Mouse (Mus musculus): Measurements from ENCODE around the gene Lrrc45.
"Not testable (repeated sequence)": the region's sequence is repeated elsewhere in the genome, so short reads cannot be mapped to it uniquely, and the experiment has no call there.

The Lrrc45 gene

GRCm38 (mm10) chr11:120713580-120714518 lies at the start of gene Lrrc45, which contains the start of gene Cenpx:
Gene Lrrc45, plus strand, starts transcription at chr11:120713925.
Gene Cenpx, minus strand, starts transcription at chr11:120713738.
- peak; percentile 93 to 94 for DNase-seq (ENCODE audit: low spot score in 2 of 2)

DNA sequence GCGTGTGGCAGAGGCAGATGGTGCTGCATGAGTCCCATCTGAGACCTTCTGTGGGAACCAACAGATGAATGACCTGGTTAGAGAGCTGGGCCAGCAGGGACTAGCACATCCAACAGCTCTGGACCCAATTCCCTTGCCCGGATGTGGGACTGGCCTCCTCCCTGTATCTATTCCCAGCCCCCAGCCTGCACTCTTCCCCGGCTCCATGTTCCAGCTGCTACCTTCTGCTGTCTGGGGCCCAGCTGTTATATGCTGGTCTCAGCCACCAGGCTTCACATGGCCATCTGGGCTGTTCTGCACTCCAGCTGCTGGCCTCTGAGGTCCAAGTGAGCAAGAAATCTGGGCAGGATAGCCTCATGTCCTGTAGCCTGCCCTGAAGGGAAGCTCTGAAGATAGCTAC lies 48.3 kb upstream of the Lrrc45 start:
- DNase-seq (ENCODE audit: low spot score in 2 of 2) = no peak

- no peak for DNase-seq (ENCODE audit: low spot score in 2 of 2)
Observed at GRCm38 (mm10) chr11:120666617-120667016, 47.1 kb upstream of the Lrrc45 start.

DNA sequence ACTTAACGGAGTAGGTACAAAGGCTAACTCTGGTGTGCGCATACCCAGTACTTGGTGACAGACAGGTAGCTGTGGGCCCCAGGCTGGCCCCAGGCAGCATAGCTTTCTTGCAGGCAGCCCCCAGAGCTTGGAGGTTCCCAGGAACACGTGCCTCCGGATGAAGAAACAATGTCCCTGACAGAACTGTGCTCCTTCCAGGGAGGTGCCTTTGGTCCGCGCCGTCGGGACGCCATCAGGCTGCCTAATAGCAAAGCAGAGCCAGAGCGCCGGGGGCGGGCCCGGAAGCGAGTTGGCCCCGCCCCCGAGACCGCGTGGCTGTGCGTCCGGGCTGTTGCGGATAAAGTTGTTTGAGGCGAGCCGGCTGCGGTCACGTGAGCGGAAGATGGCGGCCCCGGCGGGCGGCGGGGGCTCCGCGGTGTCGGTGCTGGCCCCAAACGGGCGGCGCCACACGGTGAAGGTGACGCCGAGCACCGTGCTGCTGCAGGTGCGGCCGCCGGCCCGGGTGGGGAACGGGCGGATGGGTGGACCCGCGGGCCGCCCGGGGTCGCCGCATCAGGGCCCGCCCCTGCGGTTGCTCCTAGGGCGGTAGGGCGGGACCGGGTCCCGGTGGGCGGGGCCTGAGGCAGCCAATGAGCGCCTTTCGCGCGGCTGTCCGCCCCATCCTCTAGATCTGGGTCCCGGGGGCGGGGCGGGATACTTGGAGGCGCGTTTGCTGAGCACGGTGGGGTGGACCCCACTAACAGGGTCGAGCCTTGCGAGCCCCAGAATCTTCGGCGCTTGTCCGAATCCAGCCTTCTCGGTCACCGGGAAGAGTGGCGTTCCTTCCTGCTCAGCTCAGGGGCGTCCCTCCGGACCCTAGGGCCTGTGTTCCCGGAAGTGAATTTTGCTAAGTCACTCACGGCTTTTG lies 40.8 kb upstream of the Lrrc45 start, which contains the start of gene Aspscr1:
Aspscr1 (plus strand) TSS at position 287 of the 907 bp plus-strand sequence.
- peak; percentile 93 to 94 for DNase-seq (ENCODE audit: low spot score in 2 of 2)

DNA sequence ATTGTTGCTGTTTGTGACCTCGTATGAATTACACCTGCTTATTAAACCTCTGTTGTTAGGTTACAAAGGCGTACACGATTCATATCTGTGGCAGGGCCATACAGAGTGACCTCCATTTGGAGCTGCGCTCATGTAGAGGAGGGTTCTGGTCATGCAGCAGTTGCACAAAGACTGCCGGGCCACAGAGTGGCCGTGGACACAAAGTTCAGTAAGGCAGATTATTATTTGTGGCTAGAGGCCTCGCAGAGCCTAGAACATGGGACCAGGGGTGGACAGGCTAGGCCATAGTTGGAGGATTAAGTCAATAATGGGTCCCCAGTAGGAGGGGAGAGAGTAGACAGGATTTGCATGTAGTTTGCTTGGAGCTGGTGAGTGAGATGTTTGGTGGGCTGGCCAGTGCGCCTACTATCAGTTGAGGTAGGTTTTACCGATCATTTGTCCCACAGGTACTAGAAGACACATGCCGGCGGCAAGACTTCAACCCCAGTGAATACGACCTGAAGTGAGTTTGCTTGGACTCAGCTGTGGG lies 40.1 kb upstream of the Lrrc45 start:
- DNase-seq (ENCODE audit: low spot score in 2 of 2) = no peak

DNA sequence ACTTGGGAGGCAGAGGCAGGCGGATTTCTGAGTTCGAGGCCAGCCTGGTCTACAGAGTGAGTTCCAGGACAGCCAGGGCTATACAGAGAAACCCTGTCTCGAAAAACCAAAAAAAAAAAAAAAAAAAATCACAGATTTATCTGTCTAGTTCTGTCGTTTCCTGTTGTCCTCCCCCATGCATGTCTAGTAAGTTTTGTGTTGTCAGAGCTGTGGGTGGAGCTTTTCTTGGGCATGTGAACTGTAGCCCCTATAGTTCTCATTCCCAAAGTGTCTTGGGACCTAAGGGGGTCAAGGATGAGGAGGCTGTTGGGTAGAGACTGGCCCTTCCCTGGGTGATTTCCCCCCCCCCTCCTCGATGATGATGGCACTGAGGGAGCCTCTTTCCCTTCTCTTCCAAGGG lies 37.9 kb upstream of the Lrrc45 start:
- DNase-seq (ENCODE audit: low spot score in 2 of 2) = not testable (repeated sequence)

DNA sequence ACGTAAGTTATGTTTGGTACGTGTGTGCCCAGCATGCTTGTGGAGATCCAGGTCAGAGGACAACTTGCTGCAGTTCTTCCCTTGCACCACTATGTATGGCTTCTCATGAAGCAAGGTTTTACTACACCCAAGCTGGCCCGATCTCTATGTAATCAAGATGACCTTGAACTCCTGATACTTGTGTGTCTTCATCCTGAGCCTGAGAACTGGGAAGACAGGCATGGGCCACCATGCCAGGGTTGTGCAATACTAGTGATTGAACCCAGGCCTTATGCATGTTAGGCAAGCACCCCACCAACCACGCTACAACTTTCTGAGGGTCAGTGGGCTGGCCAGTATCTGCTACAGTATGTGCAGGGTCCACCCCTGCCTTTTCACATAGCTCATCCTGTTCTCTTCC lies 36.8 kb upstream of the Lrrc45 start:
- DNase-seq (ENCODE audit: low spot score in 2 of 2) = no peak

- peak in 1 of 2 experiments; percentile 36 for DNase-seq (ENCODE audit: low spot score in 2 of 2)
Observed at GRCm38 (mm10) chr11:120679909-120680308, 33.8 kb upstream of the Lrrc45 start.

GRCm38 (mm10) chr11:120682683-120683082 lies 31.0 kb upstream of the Lrrc45 start:
- no peak for DNase-seq (ENCODE audit: low spot score in 2 of 2)

DNA sequence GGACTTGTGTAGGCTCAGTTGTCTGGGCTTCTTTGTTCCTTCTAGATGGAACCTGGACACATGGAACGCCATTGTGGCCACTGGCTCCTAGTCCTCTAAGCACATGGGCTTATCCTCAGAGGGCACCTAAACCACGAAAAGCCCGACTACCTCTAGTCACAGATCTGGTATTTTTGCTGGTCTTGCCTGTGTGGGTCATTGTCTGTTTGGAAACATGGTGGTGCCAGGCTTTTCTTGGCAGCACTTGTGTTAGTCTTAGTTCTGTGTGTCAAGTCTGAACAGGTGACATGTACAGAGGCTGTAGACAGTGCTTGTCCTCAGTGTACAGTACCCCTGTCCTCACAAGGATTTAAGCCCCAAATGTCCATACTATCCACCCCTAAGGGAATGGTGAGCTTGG lies 30.2 kb upstream of the Lrrc45 start:
- no peak for DNase-seq (ENCODE audit: low spot score in 2 of 2)

GRCm38 (mm10) chr11:120684086-120684485 lies 29.6 kb upstream of the Lrrc45 start:
- no peak for DNase-seq (ENCODE audit: low spot score in 2 of 2)

DNA sequence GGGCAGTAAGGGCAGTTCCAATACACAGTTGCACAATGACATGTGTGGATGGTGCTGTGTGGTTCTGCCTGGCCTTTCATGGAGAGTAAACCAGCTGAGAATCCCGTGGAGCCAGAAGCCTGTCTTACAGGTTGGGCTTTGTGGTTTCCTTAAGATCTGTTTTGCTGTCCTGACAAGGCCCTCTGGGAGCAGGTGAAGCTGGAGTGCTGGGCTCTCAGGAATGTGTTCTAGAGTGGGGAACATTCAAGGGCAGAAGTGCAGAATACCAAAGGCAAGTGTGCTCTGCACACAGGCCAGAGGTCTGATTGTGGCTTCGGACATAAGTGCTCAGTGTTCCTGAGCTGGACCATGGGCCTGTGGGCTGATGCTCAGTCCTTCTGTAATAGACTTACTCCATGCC lies 29.1 kb upstream of the Lrrc45 start:
- no peak for DNase-seq (ENCODE audit: low spot score in 2 of 2)

DNA sequence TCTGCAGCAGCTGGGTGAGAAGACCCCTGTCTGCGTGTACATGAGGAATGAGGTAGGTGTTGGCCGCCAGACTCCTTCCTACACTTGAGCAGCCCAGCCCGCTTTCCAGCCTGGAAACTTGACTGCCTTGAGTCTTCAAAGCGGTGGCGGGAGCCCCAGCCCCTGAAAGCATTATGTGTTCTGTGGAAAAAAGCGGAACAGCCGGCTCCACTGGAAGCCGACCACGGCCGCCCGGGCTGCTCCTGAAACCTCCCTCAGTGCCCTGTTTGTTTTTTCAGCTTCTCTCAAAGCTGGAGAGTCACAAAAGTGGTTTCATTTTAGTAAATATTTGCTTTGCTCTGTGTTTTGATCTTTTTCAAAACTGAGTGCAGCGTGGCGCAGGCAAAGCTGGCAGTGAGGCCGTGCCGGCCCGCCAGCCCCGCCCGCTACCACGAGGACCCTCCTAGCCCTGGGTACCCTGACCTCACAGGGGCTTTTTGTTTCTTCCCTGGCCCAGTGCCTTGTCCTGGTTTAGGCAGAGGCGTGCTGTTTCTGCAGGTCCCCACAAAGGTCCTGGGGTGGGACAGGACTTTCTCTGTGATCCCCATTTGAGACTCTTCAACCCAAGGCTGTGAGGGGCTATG lies 27.0 kb upstream of the Lrrc45 start:
- no peak for DNase-seq (ENCODE audit: low spot score in 2 of 2)

DNA sequence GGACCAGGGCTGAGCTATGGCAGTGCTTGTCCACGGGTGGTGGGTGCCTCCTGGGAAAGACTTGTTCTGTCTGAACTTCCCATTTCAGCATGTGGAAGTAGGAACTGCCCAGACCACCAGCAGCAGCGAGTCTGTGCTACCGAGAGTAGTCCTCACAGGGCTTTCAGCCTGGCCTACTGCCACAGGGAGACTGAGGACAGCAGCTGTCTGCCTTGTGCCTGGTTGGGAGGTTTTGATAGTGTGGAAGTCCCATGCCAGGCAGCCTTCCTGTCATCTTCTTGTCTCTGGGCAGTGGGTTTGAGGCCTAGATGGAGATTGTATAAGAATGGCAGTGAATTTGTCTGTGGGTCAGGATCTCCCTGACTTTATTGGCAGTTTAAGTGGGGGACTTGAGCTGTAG lies 24.4 kb upstream of the Lrrc45 start:
- no peak for DNase-seq (ENCODE audit: low spot score in 2 of 2)

- no peak for DNase-seq (ENCODE audit: low spot score in 2 of 2)
Observed at GRCm38 (mm10) chr11:120692471-120693011, 21.2 kb upstream of the Lrrc45 start.

- DNase-seq (ENCODE audit: low spot score in 2 of 2) = no peak
Observed at GRCm38 (mm10) chr11:120693461-120693860, 20.3 kb upstream of the Lrrc45 start.

DNA sequence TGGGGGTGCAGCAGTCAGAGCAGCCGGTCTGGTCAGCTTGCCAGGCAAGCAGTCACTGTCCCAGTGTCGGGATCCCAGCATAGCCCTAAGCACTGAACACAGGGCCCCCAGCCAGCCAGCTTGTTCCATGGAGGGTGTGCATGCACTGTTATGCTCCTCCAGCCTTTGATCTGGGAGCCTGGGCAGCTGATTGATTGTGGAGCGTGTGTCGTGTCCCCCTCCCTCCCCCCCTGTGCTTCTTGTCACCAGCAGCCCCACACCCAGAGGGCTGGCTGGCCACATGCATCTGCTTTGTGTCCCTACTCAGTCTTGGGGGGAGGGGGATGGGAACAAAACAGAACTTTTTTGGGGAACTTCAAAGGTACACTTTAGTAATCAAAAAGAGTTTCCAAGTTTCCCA lies 18.5 kb upstream of the Lrrc45 start:
- no peak for DNase-seq (ENCODE audit: low spot score in 2 of 2)

DNA sequence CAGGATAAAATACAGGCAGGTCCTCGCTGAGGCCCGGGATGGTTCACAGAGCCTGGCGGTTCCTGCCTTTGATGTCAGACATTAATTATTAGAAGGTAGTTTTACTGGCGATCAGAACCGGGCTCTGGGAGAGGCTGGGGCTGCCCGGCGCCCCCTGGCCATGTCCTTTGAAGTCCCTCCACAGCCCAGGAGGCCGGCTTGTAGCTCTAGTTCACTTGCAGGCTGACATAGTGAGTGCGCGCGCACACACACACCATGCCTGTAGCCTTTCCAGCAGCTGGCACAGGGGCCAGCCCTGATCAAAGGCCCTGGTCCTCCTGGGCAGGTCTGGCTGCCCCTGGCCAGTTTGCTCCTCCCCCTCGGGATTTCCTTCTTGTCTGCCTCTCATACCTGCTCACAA lies 18.1 kb upstream of the Lrrc45 start:
- DNase-seq (ENCODE audit: low spot score in 2 of 2) = no peak

- DNase-seq (ENCODE audit: low spot score in 2 of 2) = no peak
Observed at GRCm38 (mm10) chr11:120696568-120696967, 17.2 kb upstream of the Lrrc45 start.

DNA sequence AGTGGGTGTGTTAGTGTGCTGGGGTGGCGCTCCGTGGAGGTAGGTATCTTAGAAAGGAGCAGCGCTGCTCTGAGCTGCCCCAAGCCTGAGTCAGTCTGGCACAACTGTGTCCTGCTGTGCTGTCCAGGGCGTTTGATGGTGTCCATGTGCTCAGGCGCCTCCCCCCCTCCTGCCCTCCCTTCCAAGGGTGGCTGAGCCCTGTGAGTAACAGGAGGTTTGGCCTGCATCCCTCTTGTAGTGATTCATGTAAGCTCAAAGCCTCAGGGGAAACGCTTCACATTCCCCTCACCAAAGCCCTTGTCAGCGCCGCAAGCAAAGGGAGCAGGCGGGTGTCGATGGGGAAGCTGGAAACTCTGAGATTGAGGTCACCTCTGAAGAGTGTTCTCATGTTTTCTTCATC lies 16.0 kb upstream of the Lrrc45 start:
- DNase-seq (ENCODE audit: low spot score in 2 of 2) = no peak

GRCm38 (mm10) chr11:120703696-120704454 lies 9.8 kb upstream of the Lrrc45 start:
- no peak for DNase-seq (ENCODE audit: low spot score in 2 of 2)

Data from natural killer cell, adult 2 months (primary cell).